Mouse (Mus musculus) intestine, embryonic 14.5 days (tissue): Measurements from ENCODE around the gene Zdhhc22. TPM values are rescaled to one million over a fixed set of nuclear protein-coding genes. Genes with fewer than 3 reads are reported as not detected.

Experiments
- ATAC-seq: fragments of 200-750 bp; cut with Nextera tagmentation; replicated peaks from 2 replicates; pipeline ENCODE4 v1.8.0; 2017; ENCODE audit warnings: low read depth, moderate number of reproducible peaks, moderate TSS enrichment, moderate library complexity; ENCODE audit not compliant: low FRiP score, low TSS enrichment
- DNase-seq: peaks from one replicate; pipeline ENCODE4 v3.0.0-alpha.2; 2018; ENCODE audit warnings: low spot score
- H3K27ac ChIP-seq: fragments of 300-500 bp; sonication (generic); 2 replicates; pipeline ENCODE4 v1.5.1; 2014; ENCODE audit warnings: low read depth, mild to moderate bottlenecking, control low read depth
- H3K27me3 ChIP-seq: fragments of 300-500 bp; sonication (generic); replicated peaks from 2 replicates; pipeline ENCODE4 v1.6.1; 2014; ENCODE audit warnings: low read length, control low read depth; ENCODE audit not compliant: control insufficient read depth, insufficient read depth
- H3K36me3 ChIP-seq: fragments of 300-500 bp; sonication (generic); 2 replicates; pipeline ENCODE4 v1.6.1; 2014; ENCODE audit warnings: low read length, control low read depth; ENCODE audit not compliant: control insufficient read depth, insufficient read depth
- H3K4me1 ChIP-seq: fragments of 300-500 bp; sonication (generic); replicated peaks from 2 replicates; pipeline ENCODE4 v1.6.1; 2014; ENCODE audit warnings: low read length, control low read depth, mixed read lengths; ENCODE audit not compliant: control insufficient read depth, insufficient read depth
- H3K4me2 ChIP-seq: fragments of 300-500 bp; sonication (generic); 2 replicates; pipeline ENCODE4 v1.6.1; 2014; ENCODE audit warnings: low read length
- H3K4me3 ChIP-seq: fragments of 300-500 bp; sonication (generic); 2 replicates; pipeline ENCODE4 v1.5.1; 2014; ENCODE audit warnings: low read depth, low read length, control low read depth, mixed read lengths
- H3K9ac ChIP-seq: fragments of 300-500 bp; sonication (generic); 2 replicates; pipeline ENCODE4 v1.6.1; 2014; ENCODE audit warnings: mild to moderate bottlenecking, low read length
- H3K9me3 ChIP-seq: fragments of 300-500 bp; sonication (generic); 2 replicates; pipeline ENCODE4 v1.6.1; 2016; ENCODE audit warnings: low read length, control low read depth; ENCODE audit not compliant: control insufficient read depth
- WGBS: fragments of 180-500 bp; shearing (Covaris S2); extraction: QIAGEN DNeasy Blood & Tissue Kit; methylation state at CpG from one replicate; pipeline ENCODE4 v1.1.7; 2014; 5-methylcytosine and 5-hydroxymethylcytosine counted together
- polyA plus RNA-seq: library from polyadenylated mRNA; unstranded; fragments of >200 nt; fragmentation: Nextera tagmentation; extraction: Ambion mirVana; gene quantifications from 2 replicates; pipeline ENCODE4 v1.2.1, GENCODE M21; 2014

Zdhhc22 gene
- polyA plus RNA-seq, 1 experiment from 2014 or later: 0.15 TPM

DNA sequence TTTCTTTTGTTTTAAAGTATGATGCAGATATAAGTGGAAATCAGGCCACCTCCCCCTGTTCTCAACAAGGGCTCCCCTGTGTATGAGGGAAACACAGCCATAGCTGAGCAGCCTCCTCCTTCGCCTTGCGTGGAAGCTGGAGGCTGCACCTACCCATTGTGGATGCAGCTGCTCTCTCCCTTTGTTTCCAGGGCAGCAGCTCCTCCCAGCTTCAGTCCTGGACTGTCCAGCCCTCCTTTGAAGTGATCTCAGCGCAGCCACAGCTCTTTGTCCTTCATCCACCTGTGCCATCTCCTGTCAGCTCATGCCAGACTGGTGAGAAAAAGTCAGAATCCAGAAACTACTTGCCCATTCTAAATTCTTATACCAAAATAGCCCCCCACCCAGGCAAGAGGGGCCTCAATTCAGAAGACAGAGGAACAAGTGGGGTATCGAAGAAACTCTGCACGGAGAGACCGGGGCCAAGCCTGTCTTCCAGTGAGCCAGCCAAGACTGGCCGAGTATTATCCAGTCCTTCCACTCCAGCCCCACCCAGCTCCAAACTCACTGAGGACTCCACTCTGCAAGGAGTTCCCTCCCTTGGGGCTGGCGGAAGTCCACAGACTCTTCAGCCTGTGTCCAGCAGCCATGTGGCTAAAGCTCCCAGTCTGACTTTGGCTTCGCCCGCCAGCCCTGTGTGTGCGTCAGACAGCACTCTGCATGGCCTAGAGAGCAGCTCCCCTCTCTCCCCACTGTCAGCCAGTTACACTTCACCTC lies 28.5 kb downstream of the Zdhhc22 start:
- no peak overlapping the region for H3K27ac ChIP-seq
- H3K9ac ChIP-seq: no peak overlapping the region
- H3K4me1 ChIP-seq: no peaks in the 10 kb centered on the region
- no peak for DNase-seq
- H3K27me3 ChIP-seq: no peaks in the 10 kb centered on the region
- ATAC-seq: no peak
- H3K9me3 ChIP-seq: no peaks in the 10 kb centered on the region
- WGBS: 88% methylated on average over 11 of the region's 11 CpGs
- H3K4me3 ChIP-seq: no peak overlapping the region
- no peak overlapping the region for H3K4me2 ChIP-seq
- peaks cover 59% of the 10 kb centered on the region for H3K36me3 ChIP-seq

DNA sequence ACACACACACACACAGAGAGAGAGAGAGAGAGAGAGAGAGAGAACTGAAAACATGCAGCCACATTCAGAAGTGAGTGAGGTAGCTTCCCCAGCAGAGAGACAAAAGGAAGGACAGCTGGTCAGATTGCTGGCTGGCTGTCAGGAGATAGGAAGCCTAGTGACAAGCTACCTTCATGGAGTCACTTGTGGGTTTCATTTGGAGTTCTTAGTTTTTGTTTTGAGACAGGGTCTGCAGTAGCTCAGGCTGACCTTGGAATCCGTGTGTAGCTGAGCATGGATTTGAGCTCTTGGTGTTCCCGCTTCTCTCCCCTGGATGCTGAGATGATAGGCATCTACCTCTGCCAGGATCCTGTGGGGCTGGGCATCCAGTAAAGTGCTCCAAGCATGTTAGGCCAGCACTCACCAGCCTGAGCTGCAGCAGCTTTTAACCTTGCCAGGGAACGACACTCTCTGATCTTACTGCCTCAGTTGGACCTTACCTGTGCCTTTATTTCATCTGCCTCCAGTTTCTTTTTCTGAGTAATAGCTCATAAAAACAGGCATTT lies 29.4 kb downstream of the Zdhhc22 start:
- no peak overlapping the region for H3K4me2 ChIP-seq
- H3K27ac ChIP-seq: no peak overlapping the region
- DNase-seq (no peak), ATAC-seq (no peak)
- no peak overlapping the region for H3K9ac ChIP-seq
- 91% methylated on average over 3 of the region's 3 CpGs for WGBS
- H3K27me3 ChIP-seq: no peaks in the 10 kb centered on the region
- H3K9me3 ChIP-seq: no peaks in the 10 kb centered on the region
- no peaks in the 10 kb centered on the region for H3K4me1 ChIP-seq
- H3K4me3 ChIP-seq: no peak overlapping the region
- peaks cover 66% of the 10 kb centered on the region for H3K36me3 ChIP-seq

DNA sequence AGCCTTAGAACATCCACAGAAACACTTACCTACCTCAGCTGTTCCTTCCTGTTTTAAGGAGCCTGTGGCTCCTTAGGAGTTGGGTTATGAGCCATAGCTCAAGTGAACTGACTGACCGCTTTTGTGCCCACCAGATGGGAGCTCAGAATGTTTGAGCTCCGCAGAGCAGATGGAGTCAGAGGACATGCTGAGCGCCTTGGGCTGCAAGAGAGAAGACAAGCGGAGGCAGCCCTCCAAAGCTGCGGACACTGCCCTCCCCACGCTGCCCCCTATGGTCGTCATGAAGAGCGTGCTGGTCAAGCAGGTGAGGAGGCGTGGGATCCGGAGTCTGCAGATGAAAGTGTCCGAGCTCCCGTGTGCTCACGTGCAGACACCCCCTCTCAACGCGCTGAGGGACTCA lies 30.1 kb downstream of the Zdhhc22 start:
- 91% methylated on average over 15 of the region's 15 CpGs for WGBS
- Histone ChIP-seq H3K9ac (no peak overlapping the region), H3K27me3 (no peaks in the 10 kb centered on the region), H3K4me3 (no peak overlapping the region), H3K4me2 (no peak overlapping the region), H3K9me3 (no peaks in the 10 kb centered on the region), H3K27ac (no peak overlapping the region), H3K4me1 (no peaks in the 10 kb centered on the region), H3K36me3 (peaks cover 73% of the 10 kb centered on the region)
- no peak for ATAC-seq
- DNase-seq: no peak

DNA sequence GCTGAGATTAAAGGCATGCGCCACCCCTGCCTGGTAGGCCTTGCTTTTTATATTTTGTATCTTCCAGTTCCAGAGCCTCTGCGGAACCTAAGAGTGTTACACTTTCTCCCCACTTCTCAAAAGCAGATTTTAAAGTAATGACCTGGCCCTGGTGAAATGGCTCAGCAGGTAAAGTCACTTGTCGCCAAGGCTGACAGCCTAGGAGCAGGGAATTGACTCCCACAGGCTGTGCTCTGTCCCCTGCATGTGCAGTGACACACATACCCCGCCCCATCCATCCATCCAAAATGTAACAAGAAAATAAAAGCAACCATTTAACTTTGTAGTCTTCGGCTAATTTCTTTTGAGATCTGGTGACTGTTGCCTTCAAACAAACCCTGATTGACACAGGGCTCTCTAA lies 30.6 kb downstream of the Zdhhc22 start:
- Histone ChIP-seq H3K27ac (no peak overlapping the region), H3K4me2 (no peak overlapping the region), H3K9me3 (no peaks in the 10 kb centered on the region), H3K36me3 (peaks cover 76% of the 10 kb centered on the region), H3K4me3 (no peak overlapping the region), H3K27me3 (no peaks in the 10 kb centered on the region), H3K4me1 (no peaks in the 10 kb centered on the region), H3K9ac (no peak overlapping the region)
- DNase-seq (no peak), ATAC-seq (no peak)
- WGBS: 94% methylated on average over 5 of the region's 5 CpGs

DNA sequence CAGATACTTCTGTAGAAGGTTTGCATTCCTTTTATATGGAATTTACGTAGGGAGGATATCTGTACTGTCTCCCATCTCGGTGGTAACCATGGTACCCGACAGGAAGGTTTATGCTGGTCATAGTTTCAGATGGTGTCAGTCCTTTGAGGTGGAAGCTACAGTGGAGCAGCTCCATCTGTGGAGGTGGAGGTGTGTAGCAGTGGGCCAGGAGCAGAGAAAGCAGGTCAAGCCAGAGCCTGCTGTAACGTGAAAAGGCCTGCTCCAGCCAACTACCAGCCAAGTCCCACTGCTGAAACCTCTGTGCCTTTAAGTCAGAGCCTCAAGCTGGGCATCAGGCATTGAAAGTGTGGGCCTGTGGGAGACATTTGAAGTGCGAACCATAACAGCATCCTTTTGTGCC lies 31.7 kb downstream of the Zdhhc22 start:
- Histone ChIP-seq H3K4me3 (no peak overlapping the region), H3K4me1 (no peaks in the 10 kb centered on the region), H3K9ac (no peak overlapping the region), H3K27me3 (no peaks in the 10 kb centered on the region), H3K4me2 (no peak overlapping the region), H3K36me3 (peaks cover 78% of the 10 kb centered on the region), H3K9me3 (no peaks in the 10 kb centered on the region), H3K27ac (no peak overlapping the region)
- ATAC-seq: peak; percentile 67; the same call in 1 of the 2 replicates
- WGBS: 83% methylated on average over 5 of the region's 5 CpGs
- no peak for DNase-seq

DNA sequence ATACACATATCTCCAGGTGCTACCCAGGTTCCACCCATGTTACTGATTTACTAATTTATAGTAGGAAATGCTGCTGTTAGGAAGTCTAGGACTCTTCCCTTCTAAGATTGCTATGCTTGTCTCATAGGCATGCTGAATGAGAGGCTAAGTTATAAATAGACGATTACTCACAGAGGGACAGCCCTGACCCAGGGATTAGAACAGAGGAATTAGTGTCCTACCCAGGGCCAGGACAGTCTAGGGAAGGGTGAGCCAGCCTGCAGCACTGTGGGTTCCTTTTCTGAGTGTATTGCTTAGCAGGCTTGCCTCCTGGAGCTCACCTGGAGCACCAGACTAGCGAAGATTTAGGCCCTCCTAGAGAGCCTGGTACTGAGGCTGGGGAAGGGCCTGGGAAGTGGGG lies 34.3 kb downstream of the Zdhhc22 start:
- DNase-seq (no peak), ATAC-seq (peak; percentile 44; the same call in 1 of the 2 replicates)
- H3K9ac ChIP-seq: no peak overlapping the region
- 64% methylated on average over 2 of the region's 2 CpGs for WGBS
- no peak overlapping the region for H3K4me2 ChIP-seq
- H3K9me3 ChIP-seq: peaks cover 2% of the 10 kb centered on the region; the same call in 1 of the 2 replicates
- H3K4me1 ChIP-seq: no peaks in the 10 kb centered on the region
- no peak overlapping the region for H3K4me3 ChIP-seq
- no peaks in the 10 kb centered on the region for H3K27me3 ChIP-seq
- H3K36me3 ChIP-seq: peaks cover 57% of the 10 kb centered on the region
- no peak overlapping the region for H3K27ac ChIP-seq

DNA sequence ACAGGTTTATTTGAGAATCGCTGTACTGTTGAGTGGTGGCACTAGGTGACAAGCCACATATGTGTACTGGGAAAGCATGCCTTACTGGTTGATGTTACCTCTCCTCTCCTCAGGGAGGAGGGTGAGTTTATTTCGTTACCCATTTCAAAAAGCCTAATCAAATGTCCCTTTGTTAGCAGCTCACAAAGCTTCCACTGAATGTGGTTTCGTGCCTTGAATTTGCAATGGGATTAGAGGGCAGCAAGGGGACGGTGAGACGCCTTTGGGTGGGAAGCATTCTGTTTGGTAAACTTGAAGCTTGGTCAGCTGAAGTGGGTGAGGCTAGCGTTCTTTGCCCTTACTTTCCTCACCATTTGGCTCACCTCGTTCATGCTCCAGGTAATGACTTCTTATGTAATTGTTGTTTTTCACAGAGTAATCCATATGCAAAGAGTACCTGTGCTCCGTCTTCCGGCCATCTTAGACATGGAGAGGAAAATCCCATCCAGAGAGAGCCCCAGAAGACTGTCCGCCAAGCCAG lies 37.8 kb downstream of the Zdhhc22 start:
- Histone ChIP-seq H3K9me3 (peaks cover 2% of the 10 kb centered on the region; the same call in 1 of the 2 replicates), H3K9ac (no peak overlapping the region), H3K27ac (no peak overlapping the region), H3K4me1 (peaks cover 20% of the 10 kb centered on the region), H3K4me3 (no peak overlapping the region), H3K27me3 (no peaks in the 10 kb centered on the region), H3K4me2 (no peak overlapping the region), H3K36me3 (peaks cover 32% of the 10 kb centered on the region)
- DNase-seq (no peak), ATAC-seq (no peak)
- 87% methylated on average over 10 of the region's 10 CpGs for WGBS

DNA sequence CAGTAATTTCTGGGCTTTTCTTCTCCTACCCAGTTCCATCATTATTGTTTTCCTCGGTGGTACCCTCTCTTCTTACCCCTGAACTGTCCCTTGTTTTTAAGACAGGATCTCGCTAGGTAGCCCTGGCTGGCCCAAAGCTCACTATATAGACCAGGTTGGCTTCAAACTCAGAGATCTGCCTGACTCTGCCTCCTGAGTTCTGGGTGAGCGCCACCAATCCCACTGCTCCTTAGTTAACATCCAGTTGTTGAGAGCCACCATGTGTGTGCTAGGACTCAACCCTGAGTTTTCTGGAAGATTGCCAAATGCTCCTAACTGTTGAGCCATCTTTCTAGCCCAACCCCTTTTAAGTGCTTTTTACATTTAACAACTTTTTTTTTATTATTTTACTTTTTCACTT lies 39.3 kb downstream of the Zdhhc22 start:
- Histone ChIP-seq H3K9ac (no peak overlapping the region), H3K9me3 (peaks cover 2% of the 10 kb centered on the region; the same call in 1 of the 2 replicates), H3K4me1 (peaks cover 24% of the 10 kb centered on the region), H3K36me3 (peaks cover 21% of the 10 kb centered on the region), H3K4me3 (no peak overlapping the region), H3K4me2 (no peak overlapping the region), H3K27me3 (no peaks in the 10 kb centered on the region), H3K27ac (no peak overlapping the region)
- ATAC-seq: no peak
- 99% methylated on average over 3 of the region's 3 CpGs for WGBS
- no peak for DNase-seq
